Mouse (Mus musculus) limb, embryonic 13.5 days (tissue): ENCODE data around the gene Mknk1. TPM values are rescaled to one million over a fixed set of nuclear protein-coding genes. Genes with fewer than 3 reads are reported as not detected.

ENCODE experiments used
- ATAC-seq: fragments of 200-750 bp; cut with Nextera tagmentation; 2 replicates; pipeline ENCODE4 v1.8.0; 2017; ENCODE audit warnings: low read depth, moderate number of reproducible peaks, moderate TSS enrichment; ENCODE audit not compliant: low FRiP score
- H3K27ac ChIP-seq: fragments of 300-500 bp; sonication (generic); 2 replicates; pipeline ENCODE4 v1.5.1; 2015; ENCODE audit warnings: inconsistent platforms, mild to moderate bottlenecking, moderate library complexity
- H3K27me3 ChIP-seq: fragments of 300-500 bp; sonication (generic); 2 replicates; pipeline ENCODE4 v1.6.1; 2015; ENCODE audit warnings: mild to moderate bottlenecking, inconsistent platforms
- H3K36me3 ChIP-seq: fragments of 300-500 bp; sonication (generic); 2 replicates; pipeline ENCODE4 v1.6.1; 2015; ENCODE audit warnings: inconsistent platforms, mild to moderate bottlenecking, moderate library complexity
- H3K4me1 ChIP-seq: fragments of 300-500 bp; sonication (generic); 2 replicates; pipeline ENCODE4 v1.6.1; 2015; ENCODE audit warnings: inconsistent platforms
- H3K4me2 ChIP-seq: fragments of 300-500 bp; sonication (generic); replicated peaks from 2 replicates; pipeline ENCODE4 v1.6.1; 2015; ENCODE audit warnings: inconsistent platforms, mild to moderate bottlenecking, moderate library complexity
- H3K4me3 ChIP-seq: fragments of 300-500 bp; sonication (generic); 2 replicates; pipeline ENCODE4 v1.5.1; 2015; ENCODE audit warnings: moderate library complexity, mild to moderate bottlenecking, inconsistent platforms
- H3K9ac ChIP-seq: fragments of 300-500 bp; sonication (generic); 2 replicates; pipeline ENCODE4 v1.6.1; 2015; ENCODE audit warnings: mild to moderate bottlenecking, inconsistent platforms
- H3K9me3 ChIP-seq: fragments of 300-500 bp; sonication (generic); 2 replicates; pipeline ENCODE4 v1.6.1; 2016; ENCODE audit warnings: inconsistent platforms
- WGBS: fragments of 180-500 bp; shearing (Covaris S2); methylation state at CpG from one replicate; pipeline ENCODE4 v1.1.7; 2015; 5-methylcytosine and 5-hydroxymethylcytosine counted together
- polyA plus RNA-seq: library from polyadenylated mRNA; unstranded; fragments of >200 nt; fragmentation: Nextera tagmentation; extraction: Ambion mirVana; gene quantifications from 2 replicates; pipeline ENCODE4 v1.2.1, GENCODE M21; 2015

Mknk1 gene
- 29.6 and 32.9 TPM in 2 replicates for polyA plus RNA-seq

GRCm38 (mm10) chr4:115838696-115839641 lies at the start of gene Mknk1:
TSS of gene Mknk1 (plus strand) at chr4:115839198.
- Histone ChIP-seq H3K4me3 (peak within 1 kb of the TSS; percentile 62), H3K9me3 (no peaks in the 10 kb centered on the region), H3K4me1 (peaks cover 16% of the 10 kb centered on the region), H3K4me2 (peak within 1 kb of the TSS; percentile 64), H3K9ac (peak within 1 kb of the TSS; percentile 73), H3K27me3 (no peaks in the 10 kb centered on the region), H3K36me3 (peaks cover 11% of the 10 kb centered on the region), H3K27ac (0 out of 2 replicates have a peak within 1 kb of the TSS, but pooled peaks have one; percentile 40)
- 2% methylated on average over 51 of the region's 51 CpGs for WGBS
- ATAC-seq = peak; percentile 95

- H3K36me3 ChIP-seq = peaks cover 41% of the 10 kb centered on the region
- H3K27ac ChIP-seq = no peak overlapping the region
- no peak overlapping the region for H3K9ac ChIP-seq
- H3K4me3 ChIP-seq = no peak overlapping the region
- 74% methylated on average over 3 of the region's 3 CpGs for WGBS
- H3K4me2 ChIP-seq = no peak overlapping the region
- H3K4me1 ChIP-seq = peaks cover 12% of the 10 kb centered on the region
- no peaks in the 10 kb centered on the region for H3K9me3 ChIP-seq
- no peaks in the 10 kb centered on the region for H3K27me3 ChIP-seq
- ATAC-seq = no peak
Measured at GRCm38 (mm10) chr4:115790864-115791263, 48.1 kb upstream of the Mknk1 start.

GRCm38 (mm10) chr4:115795360-115795759 lies 43.6 kb upstream of the Mknk1 start:
- no peak overlapping the region for H3K4me2 ChIP-seq
- peaks cover 66% of the 10 kb centered on the region for H3K36me3 ChIP-seq
- H3K27me3 ChIP-seq = no peaks in the 10 kb centered on the region
- no peak overlapping the region for H3K4me3 ChIP-seq
- peaks cover 13% of the 10 kb centered on the region for H3K4me1 ChIP-seq
- H3K9ac ChIP-seq = no peak overlapping the region
- peak; percentile 88 for ATAC-seq
- no peaks in the 10 kb centered on the region for H3K9me3 ChIP-seq
- no peak overlapping the region for H3K27ac ChIP-seq
- 18% methylated on average over 3 of the region's 3 CpGs for WGBS

- Histone ChIP-seq H3K9me3 (no peaks in the 10 kb centered on the region), H3K4me3 (no peak overlapping the region), H3K27me3 (no peaks in the 10 kb centered on the region), H3K4me1 (peaks cover 10% of the 10 kb centered on the region), H3K27ac (no peak overlapping the region), H3K4me2 (no peak overlapping the region), H3K36me3 (peaks cover 66% of the 10 kb centered on the region), H3K9ac (no peak overlapping the region)
- ATAC-seq = no peak
- 89% methylated on average over 3 of the region's 3 CpGs for WGBS
Measured at GRCm38 (mm10) chr4:115799981-115800380, 39.0 kb upstream of the Mknk1 start.

GRCm38 (mm10) chr4:115812326-115812725 lies 26.7 kb upstream of the Mknk1 start:
- Histone ChIP-seq H3K9me3 (no peaks in the 10 kb centered on the region), H3K36me3 (peaks cover 51% of the 10 kb centered on the region), H3K4me2 (no peak overlapping the region), H3K9ac (no peak overlapping the region), H3K27me3 (no peaks in the 10 kb centered on the region), H3K4me3 (no peak overlapping the region), H3K4me1 (no peaks in the 10 kb centered on the region), H3K27ac (no peak overlapping the region)
- WGBS = 85% methylated on average over 4 of the region's 4 CpGs
- no peak for ATAC-seq

GRCm38 (mm10) chr4:115815606-115816005 lies 23.4 kb upstream of the Mknk1 start:
- whole genome bisulfite sequencing = 93% methylated on average over 5 of the region's 5 CpGs
- H3K9me3 ChIP-seq = no peaks in the 10 kb centered on the region
- H3K27ac ChIP-seq = no peak overlapping the region
- no peak overlapping the region for H3K9ac ChIP-seq
- no peaks in the 10 kb centered on the region for H3K4me1 ChIP-seq
- no peak overlapping the region for H3K4me2 ChIP-seq
- ATAC-seq = no peak
- no peaks in the 10 kb centered on the region for H3K27me3 ChIP-seq
- peaks cover 54% of the 10 kb centered on the region for H3K36me3 ChIP-seq
- H3K4me3 ChIP-seq = no peak overlapping the region

GRCm38 (mm10) chr4:115820199-115820598 lies 18.8 kb upstream of the Mknk1 start:
- Histone ChIP-seq H3K9me3 (no peaks in the 10 kb centered on the region), H3K4me2 (no peak overlapping the region), H3K27ac (no peak overlapping the region), H3K4me1 (no peaks in the 10 kb centered on the region), H3K27me3 (no peaks in the 10 kb centered on the region), H3K9ac (no peak overlapping the region), H3K36me3 (peaks cover 23% of the 10 kb centered on the region), H3K4me3 (no peak overlapping the region)
- 70% methylated on average over 3 of the region's 3 CpGs for WGBS
- no peak for ATAC-seq

- Histone ChIP-seq H3K27ac (no peak overlapping the region), H3K4me2 (no peak overlapping the region), H3K27me3 (no peaks in the 10 kb centered on the region), H3K36me3 (peaks cover 16% of the 10 kb centered on the region), H3K4me3 (no peak overlapping the region), H3K9ac (no peak overlapping the region), H3K9me3 (no peaks in the 10 kb centered on the region), H3K4me1 (no peaks in the 10 kb centered on the region)
- WGBS = 70% methylated on average over 3 of the region's 3 CpGs
- ATAC-seq = no peak
Measured at GRCm38 (mm10) chr4:115820944-115821343, 18.1 kb upstream of the Mknk1 start.

- no peak overlapping the region for H3K4me3 ChIP-seq
- H3K9ac ChIP-seq = no peak overlapping the region
- H3K4me2 ChIP-seq = no peak overlapping the region
- no peak for ATAC-seq
- 0 out of 2 replicates have a peak, but pooled peaks cover under 1% of the 10 kb centered on the region for H3K27me3 ChIP-seq
- H3K27ac ChIP-seq = no peak overlapping the region
- H3K36me3 ChIP-seq = peaks cover 13% of the 10 kb centered on the region
- no peaks in the 10 kb centered on the region for H3K9me3 ChIP-seq
- no peaks in the 10 kb centered on the region for H3K4me1 ChIP-seq
Measured at GRCm38 (mm10) chr4:115821431-115821830, 17.6 kb upstream of the Mknk1 start.

- 0 out of 2 replicates have a peak, but pooled peaks cover 5% of the 10 kb centered on the region for H3K27me3 ChIP-seq
- no peak overlapping the region for H3K4me2 ChIP-seq
- no peak for ATAC-seq
- H3K4me3 ChIP-seq = no peak overlapping the region
- H3K36me3 ChIP-seq = peaks cover 9% of the 10 kb centered on the region
- 0 out of 2 replicates have a peak, but pooled peaks cover 2% of the 10 kb centered on the region for H3K4me1 ChIP-seq
- no peak overlapping the region for H3K9ac ChIP-seq
- H3K9me3 ChIP-seq = no peaks in the 10 kb centered on the region
- WGBS = 71% methylated on average over 3 of the region's 3 CpGs
- no peak overlapping the region for H3K27ac ChIP-seq
Measured at GRCm38 (mm10) chr4:115821928-115822327, 17.1 kb upstream of the Mknk1 start.

GRCm38 (mm10) chr4:115824178-115824577 lies 14.8 kb upstream of the Mknk1 start:
- Histone ChIP-seq H3K9ac (no peak overlapping the region), H3K27ac (no peak overlapping the region), H3K4me1 (peaks cover 16% of the 10 kb centered on the region), H3K27me3 (0 out of 2 replicates have a peak, but pooled peaks cover 7% of the 10 kb centered on the region), H3K9me3 (no peaks in the 10 kb centered on the region), H3K4me2 (no peak overlapping the region), H3K4me3 (no peak overlapping the region), H3K36me3 (peaks cover 6% of the 10 kb centered on the region; the same call in 1 of the 2 replicates)
- no peak for ATAC-seq
- 62% methylated on average over 2 of the region's 2 CpGs for WGBS

- Histone ChIP-seq H3K9ac (no peak overlapping the region), H3K9me3 (no peaks in the 10 kb centered on the region), H3K36me3 (no peaks in the 10 kb centered on the region), H3K4me3 (no peak overlapping the region), H3K27ac (no peak overlapping the region), H3K27me3 (0 out of 2 replicates have a peak, but pooled peaks cover 7% of the 10 kb centered on the region), H3K4me2 (no peak overlapping the region), H3K4me1 (peaks cover 18% of the 10 kb centered on the region)
- WGBS = 79% methylated on average over 2 of the region's 2 CpGs
- no peak for ATAC-seq
Measured at GRCm38 (mm10) chr4:115825271-115825670, 13.7 kb upstream of the Mknk1 start.
